Mouse (Mus musculus): ENCODE data around the gene Nfe2l1. TPM values are rescaled to one million over a fixed set of nuclear protein-coding genes. Genes with fewer than 3 reads are reported as not detected.

Nfe2l1 gene
- 79.1 and 81.8 TPM in 2 replicates for polyA plus RNA-seq (2015; fragmentation: Nextera tagmentation; extraction: Ambion mirVana)

DNA sequence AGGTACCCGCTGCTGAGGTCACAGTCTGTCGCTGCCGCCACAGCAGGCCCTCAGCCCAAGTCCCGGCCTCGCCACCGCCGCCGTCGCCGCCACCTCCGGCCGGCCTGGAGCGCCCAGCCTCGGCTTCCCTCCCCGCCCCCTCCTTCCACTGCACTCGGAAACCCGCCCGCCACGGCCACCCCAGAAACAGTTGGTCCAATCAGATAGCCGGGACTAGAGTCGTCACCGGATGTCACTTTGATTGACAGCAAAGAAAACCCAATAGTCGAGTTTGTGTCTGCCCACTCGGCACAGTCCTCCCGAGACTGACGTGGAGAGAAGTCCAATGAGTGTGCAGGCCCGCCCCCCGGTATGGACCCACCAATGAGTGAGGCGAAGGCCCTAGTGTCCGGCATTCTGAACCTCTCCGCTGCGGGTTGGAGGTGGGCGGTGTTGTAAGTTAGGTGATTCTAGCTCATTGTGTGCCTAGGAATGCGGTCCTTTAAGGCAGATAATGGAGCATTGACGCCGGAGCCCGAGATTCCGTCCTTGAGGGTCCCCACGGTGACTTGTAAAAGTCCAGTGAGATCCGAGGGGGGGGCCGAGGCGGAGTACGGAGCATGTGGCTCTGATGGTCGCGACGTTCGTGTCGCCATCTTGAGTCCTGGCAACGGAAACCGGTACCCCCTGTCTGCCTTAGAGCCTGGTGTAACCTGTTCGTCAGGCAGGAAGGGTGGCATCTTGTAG is at the start of gene Nfe2l1:
Nfe2l1 (minus strand) TSS at position 156 of the 726 bp plus-strand sequence.
- peaks cover 2% of the 10 kb centered on the region; the same call in 1 of the 2 replicates for H3K36me3 ChIP-seq (ENCODE audit: control insufficient read depth, insufficient read depth, low read length)
- H3K27ac ChIP-seq (ENCODE audit: low read length) = peak within 1 kb of the TSS; percentile 98
- H3K4me2 ChIP-seq (ENCODE audit: low read length) = peak within 1 kb of the TSS; percentile 91
- H3K9ac ChIP-seq (ENCODE audit: low read depth, low read length) = peak within 1 kb of the TSS; percentile 89
- H3K27me3 ChIP-seq (ENCODE audit: control insufficient read depth, insufficient read depth, low read depth, low read length) = no peaks in the 10 kb centered on the region
- H3K4me1 ChIP-seq (ENCODE audit: control insufficient read depth, insufficient read depth, low read length) = peaks cover 43% of the 10 kb centered on the region
- WGBS = under 1% methylated on average over 49 of the region's 51 CpGs
- peak; percentile 100 for ATAC-seq
- H3K9me3 ChIP-seq (replicated peaks; ENCODE audit: control insufficient read depth, low read length, poor library complexity, severe bottlenecking) = no peaks in the 10 kb centered on the region
- peak within 1 kb of the TSS; percentile 93 for H3K4me3 ChIP-seq (ENCODE audit: low read depth, low read length)

DNA sequence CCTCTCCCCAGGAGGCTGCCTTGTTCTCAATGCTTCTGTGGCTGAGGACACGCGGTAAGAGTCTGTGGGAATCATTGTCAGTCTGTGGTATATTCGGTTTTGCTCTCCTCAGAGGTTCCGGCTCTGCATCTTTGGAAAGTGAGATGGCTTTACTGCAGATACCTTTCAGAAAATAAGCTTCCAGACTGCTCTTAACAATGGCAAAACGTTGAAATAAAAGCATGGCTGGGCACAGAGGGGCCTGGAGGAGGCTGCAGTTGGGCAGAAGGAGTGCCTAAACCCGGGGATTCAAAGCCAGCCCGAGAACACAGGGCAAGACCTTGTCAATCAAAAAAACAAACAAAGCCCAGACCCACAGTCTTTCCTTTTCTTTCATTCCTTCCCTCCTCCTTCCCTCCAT is 49.6 kb upstream of the Nfe2l1 start:
- no peaks in the 10 kb centered on the region for H3K9me3 ChIP-seq (replicated peaks; ENCODE audit: control insufficient read depth, low read length, poor library complexity, severe bottlenecking)
- ATAC-seq = no peak
- no peak overlapping the region for H3K9ac ChIP-seq (ENCODE audit: low read depth, low read length)
- H3K4me3 ChIP-seq (ENCODE audit: low read depth, low read length) = no peak overlapping the region
- 5% methylated on average over 7 of the region's 7 CpGs for WGBS
- no peak overlapping the region; the same call in 1 of the 2 replicates for H3K27ac ChIP-seq (ENCODE audit: low read length)
- peaks cover 37% of the 10 kb centered on the region for H3K4me1 ChIP-seq (ENCODE audit: control insufficient read depth, insufficient read depth, low read length)
- no peaks in the 10 kb centered on the region for H3K27me3 ChIP-seq (ENCODE audit: control insufficient read depth, insufficient read depth, low read depth, low read length)
- no peaks in the 10 kb centered on the region for H3K36me3 ChIP-seq (ENCODE audit: control insufficient read depth, insufficient read depth, low read length)
- H3K4me2 ChIP-seq (ENCODE audit: low read length) = no peak overlapping the region

DNA sequence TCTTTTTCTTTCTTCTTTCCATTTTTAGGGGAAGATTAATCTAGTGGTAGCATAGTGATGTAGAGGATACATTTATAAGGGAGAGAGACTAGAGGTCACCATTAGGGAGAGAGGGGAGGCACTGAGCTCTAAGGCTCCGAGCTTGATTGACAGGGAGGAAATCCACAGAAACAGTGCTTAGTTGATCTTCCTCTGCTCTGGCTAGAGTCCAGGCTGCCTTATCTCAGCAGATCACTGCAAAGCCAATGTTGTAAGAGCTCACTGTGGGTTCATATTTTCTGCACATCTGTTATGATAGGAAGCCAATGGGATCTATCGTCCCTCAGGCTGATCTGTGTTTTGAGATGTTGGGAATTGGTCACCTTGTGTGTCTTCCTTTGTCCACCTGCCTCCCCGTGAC is 48.9 kb upstream of the Nfe2l1 start:
- Histone ChIP-seq H3K36me3 (ENCODE audit: control insufficient read depth, insufficient read depth, low read length) (no peaks in the 10 kb centered on the region), H3K9me3 (replicated peaks; ENCODE audit: control insufficient read depth, low read length, poor library complexity, severe bottlenecking) (no peaks in the 10 kb centered on the region), H3K4me2 (ENCODE audit: low read length) (no peak overlapping the region), H3K27ac (ENCODE audit: low read length) (peak overlapping the region; percentile 97), H3K4me1 (ENCODE audit: control insufficient read depth, insufficient read depth, low read length) (peaks cover 43% of the 10 kb centered on the region), H3K9ac (ENCODE audit: low read depth, low read length) (no peak overlapping the region), H3K27me3 (ENCODE audit: control insufficient read depth, insufficient read depth, low read depth, low read length) (no peaks in the 10 kb centered on the region), H3K4me3 (ENCODE audit: low read depth, low read length) (no peak overlapping the region)
- no peak for ATAC-seq
- 20% methylated on average over 3 of the region's 3 CpGs for WGBS

DNA sequence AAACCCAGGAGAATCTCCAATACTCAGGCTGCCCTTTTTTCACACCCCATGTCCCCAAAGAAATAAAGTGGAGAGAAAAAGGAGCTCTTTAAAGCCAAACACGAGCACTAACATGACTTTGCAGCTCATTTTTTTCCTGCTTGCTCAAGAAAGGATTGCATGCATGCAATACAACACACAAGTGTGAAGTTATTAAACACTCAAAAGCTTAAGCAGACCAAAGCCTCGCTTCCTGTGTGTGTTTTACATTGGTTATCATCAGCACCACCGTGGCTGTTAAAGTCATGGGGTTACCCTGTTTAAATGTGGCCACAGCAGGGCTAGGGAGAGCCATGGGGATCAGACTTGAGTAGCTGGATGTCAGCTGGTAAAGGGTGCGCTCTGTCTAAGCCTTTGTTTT is 47.3 kb upstream of the Nfe2l1 start:
- H3K36me3 ChIP-seq (ENCODE audit: control insufficient read depth, insufficient read depth, low read length) = no peaks in the 10 kb centered on the region
- H3K27me3 ChIP-seq (ENCODE audit: control insufficient read depth, insufficient read depth, low read depth, low read length) = no peaks in the 10 kb centered on the region
- no peak overlapping the region; the same call in 1 of the 2 replicates for H3K9ac ChIP-seq (ENCODE audit: low read depth, low read length)
- no peak for ATAC-seq
- no peak overlapping the region for H3K4me3 ChIP-seq (ENCODE audit: low read depth, low read length)
- peak overlapping the region; percentile 97 for H3K27ac ChIP-seq (ENCODE audit: low read length)
- H3K4me1 ChIP-seq (ENCODE audit: control insufficient read depth, insufficient read depth, low read length) = peaks cover 60% of the 10 kb centered on the region
- H3K9me3 ChIP-seq (replicated peaks; ENCODE audit: control insufficient read depth, low read length, poor library complexity, severe bottlenecking) = no peaks in the 10 kb centered on the region
- 26% methylated on average over 4 of the region's 4 CpGs for WGBS
- H3K4me2 ChIP-seq (ENCODE audit: low read length) = no peak overlapping the region

DNA sequence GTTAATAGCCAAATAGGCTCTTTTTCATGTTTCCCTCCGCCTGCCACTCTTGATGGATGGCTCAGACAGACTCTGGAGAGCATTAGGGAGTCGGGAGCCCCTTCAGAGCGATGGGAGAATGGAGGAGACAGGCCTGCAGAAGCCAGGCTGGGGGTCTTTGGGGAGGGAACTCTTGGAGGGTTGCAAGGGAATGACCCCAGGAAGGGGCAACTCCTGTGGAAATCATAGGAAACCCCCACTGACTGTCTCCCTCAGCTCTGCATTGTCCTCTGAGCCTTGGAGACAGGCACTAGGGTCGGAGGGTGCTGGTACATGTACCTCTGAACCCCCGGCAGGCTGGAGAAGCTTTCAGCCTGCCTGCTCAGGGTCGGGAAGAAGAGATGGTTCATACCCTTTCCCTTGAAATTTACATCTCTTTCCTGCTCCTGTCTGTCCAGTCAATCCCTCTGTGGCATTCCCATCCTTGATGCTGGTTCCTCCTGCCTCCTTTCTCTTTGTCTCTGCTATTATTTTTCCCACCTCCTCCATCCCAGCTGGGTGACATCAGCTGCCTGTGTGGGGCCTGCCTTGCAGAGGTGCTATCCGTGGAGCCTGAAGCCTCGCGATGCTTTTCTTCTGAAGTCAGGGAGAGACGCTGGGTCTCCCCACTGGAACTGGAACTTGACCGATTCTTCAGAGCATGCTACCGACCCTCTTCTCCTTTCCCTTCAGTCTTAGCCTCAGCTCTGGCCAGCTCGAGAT is 46.7 kb upstream of the Nfe2l1 start:
- peaks cover 60% of the 10 kb centered on the region for H3K4me1 ChIP-seq (ENCODE audit: control insufficient read depth, insufficient read depth, low read length)
- H3K36me3 ChIP-seq (ENCODE audit: control insufficient read depth, insufficient read depth, low read length) = no peaks in the 10 kb centered on the region
- peak overlapping the region; percentile 97 for H3K27ac ChIP-seq (ENCODE audit: low read length)
- H3K4me2 ChIP-seq (ENCODE audit: low read length) = peak overlapping the region; percentile 55
- under 1% methylated on average over 13 of the region's 13 CpGs for WGBS
- H3K27me3 ChIP-seq (ENCODE audit: control insufficient read depth, insufficient read depth, low read depth, low read length) = no peaks in the 10 kb centered on the region
- H3K9ac ChIP-seq (ENCODE audit: low read depth, low read length) = peak overlapping the region; percentile 61
- 0 out of 2 replicates have a peak overlapping the region, but pooled peaks have one; percentile 26 for H3K4me3 ChIP-seq (ENCODE audit: low read depth, low read length)
- no peaks in the 10 kb centered on the region for H3K9me3 ChIP-seq (replicated peaks; ENCODE audit: control insufficient read depth, low read length, poor library complexity, severe bottlenecking)
- peak; percentile 71 for ATAC-seq

DNA sequence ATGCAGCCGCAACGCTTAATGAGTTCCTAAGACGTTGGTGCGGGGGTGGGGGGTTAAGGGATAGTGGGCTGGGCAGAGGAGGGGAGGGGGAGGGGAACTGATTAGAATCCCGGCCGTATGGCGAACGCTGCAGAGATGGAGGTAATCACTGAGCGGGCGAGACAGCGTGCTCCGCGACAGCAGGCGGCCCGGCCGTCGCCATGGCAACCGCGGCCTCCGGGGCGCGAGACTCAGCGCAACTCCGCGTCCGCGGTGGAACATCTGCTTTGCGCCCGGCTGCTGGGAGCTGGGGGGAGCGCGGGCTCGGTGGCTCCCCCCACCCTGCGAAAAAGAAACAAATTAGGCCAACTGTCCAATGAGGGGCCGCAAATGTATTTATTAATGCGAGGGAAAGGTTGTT is 46.0 kb upstream of the Nfe2l1 start:
- Histone ChIP-seq H3K9me3 (replicated peaks; ENCODE audit: control insufficient read depth, low read length, poor library complexity, severe bottlenecking) (no peaks in the 10 kb centered on the region), H3K36me3 (ENCODE audit: control insufficient read depth, insufficient read depth, low read length) (no peaks in the 10 kb centered on the region), H3K9ac (ENCODE audit: low read depth, low read length) (peak overlapping the region; percentile 61), H3K4me1 (ENCODE audit: control insufficient read depth, insufficient read depth, low read length) (peaks cover 60% of the 10 kb centered on the region), H3K27ac (ENCODE audit: low read length) (peak overlapping the region; percentile 97), H3K27me3 (ENCODE audit: control insufficient read depth, insufficient read depth, low read depth, low read length) (no peaks in the 10 kb centered on the region), H3K4me3 (ENCODE audit: low read depth, low read length) (peak overlapping the region; percentile 26), H3K4me2 (ENCODE audit: low read length) (peak overlapping the region; percentile 55)
- WGBS = under 1% methylated on average over 35 of the region's 35 CpGs
- ATAC-seq = peak; percentile 83

DNA sequence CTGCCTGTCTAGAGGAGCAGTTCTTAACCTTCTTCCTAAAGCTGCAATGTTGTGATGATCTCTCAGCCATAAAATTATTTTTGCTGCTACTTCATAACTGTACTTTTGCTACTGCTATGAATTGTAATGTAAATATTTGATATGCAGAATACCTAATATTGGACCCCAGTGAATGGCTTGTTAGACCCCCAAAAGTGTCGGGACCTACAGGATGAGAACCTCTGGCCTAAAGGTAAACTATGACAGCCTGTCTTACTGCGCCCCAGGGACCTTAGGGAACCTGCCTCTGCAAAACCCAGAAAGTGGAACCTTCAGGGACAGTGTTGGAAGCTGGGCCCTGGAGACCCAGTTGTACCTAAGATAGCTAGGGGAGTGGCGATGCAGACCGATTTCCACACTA is 45.5 kb upstream of the Nfe2l1 start:
- H3K4me2 ChIP-seq (ENCODE audit: low read length) = peak overlapping the region; percentile 55
- H3K9me3 ChIP-seq (replicated peaks; ENCODE audit: control insufficient read depth, low read length, poor library complexity, severe bottlenecking) = no peaks in the 10 kb centered on the region
- WGBS = 3% methylated on average over 4 of the region's 4 CpGs
- H3K27ac ChIP-seq (ENCODE audit: low read length) = peak overlapping the region; percentile 97
- 0 out of 2 replicates have a peak overlapping the region, but pooled peaks have one; percentile 61 for H3K9ac ChIP-seq (ENCODE audit: low read depth, low read length)
- no peaks in the 10 kb centered on the region for H3K27me3 ChIP-seq (ENCODE audit: control insufficient read depth, insufficient read depth, low read depth, low read length)
- ATAC-seq = no peak
- H3K4me3 ChIP-seq (ENCODE audit: low read depth, low read length) = peak overlapping the region; percentile 26
- H3K4me1 ChIP-seq (ENCODE audit: control insufficient read depth, insufficient read depth, low read length) = peaks cover 60% of the 10 kb centered on the region
- H3K36me3 ChIP-seq (ENCODE audit: control insufficient read depth, insufficient read depth, low read length) = no peaks in the 10 kb centered on the region

DNA sequence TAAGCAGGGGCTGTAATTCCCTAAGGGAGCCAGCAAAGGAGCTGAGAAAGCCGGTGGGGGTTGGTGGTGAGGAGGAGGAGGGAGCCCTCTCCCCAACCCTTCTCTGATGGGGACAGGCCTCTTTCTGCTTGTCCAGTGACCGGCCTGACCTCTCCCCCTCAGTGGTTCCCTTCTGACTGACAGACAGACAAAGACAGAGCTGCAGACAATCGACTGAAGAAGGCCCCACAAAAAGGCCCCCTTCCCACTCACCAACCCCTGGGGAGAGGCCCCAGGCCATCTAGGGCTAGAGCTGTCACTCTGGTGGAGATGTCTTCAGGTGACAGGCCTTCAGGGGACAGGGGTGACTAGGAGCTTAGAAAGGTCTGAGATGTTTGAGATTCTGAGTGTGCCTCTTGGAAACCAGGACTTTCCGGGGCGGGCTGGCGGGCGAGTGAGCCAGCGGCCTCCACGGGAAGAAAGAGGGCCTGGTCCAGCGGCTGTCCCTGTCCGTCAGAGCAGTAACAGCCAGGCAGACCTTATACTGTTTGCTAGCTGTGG is 43.9 kb upstream of the Nfe2l1 start:
- no peaks in the 10 kb centered on the region for H3K9me3 ChIP-seq (replicated peaks; ENCODE audit: control insufficient read depth, low read length, poor library complexity, severe bottlenecking)
- no peaks in the 10 kb centered on the region for H3K36me3 ChIP-seq (ENCODE audit: control insufficient read depth, insufficient read depth, low read length)
- ATAC-seq = no peak
- no peak overlapping the region for H3K4me3 ChIP-seq (ENCODE audit: low read depth, low read length)
- no peaks in the 10 kb centered on the region for H3K27me3 ChIP-seq (ENCODE audit: control insufficient read depth, insufficient read depth, low read depth, low read length)
- H3K4me2 ChIP-seq (ENCODE audit: low read length) = no peak overlapping the region
- peak overlapping the region; percentile 36 for H3K9ac ChIP-seq (ENCODE audit: low read depth, low read length)
- H3K27ac ChIP-seq (ENCODE audit: low read length) = peak overlapping the region; percentile 97
- 8% methylated on average over 11 of the region's 11 CpGs for WGBS
- peaks cover 52% of the 10 kb centered on the region for H3K4me1 ChIP-seq (ENCODE audit: control insufficient read depth, insufficient read depth, low read length)
